Mouse (Mus musculus) liver, postnatal 0 days (tissue): ENCODE data around the gene Grk6.

Experiments
- CTCF ChIP-seq: sonication (generic); IDR thresholded peaks from 2 replicates; pipeline ENCODE4 v1.5.1; 2016; ENCODE audit warnings: antibody characterized with exemption, low read depth
- EP300 ChIP-seq: IDR thresholded peaks from 2 replicates; pipeline ENCODE4 v1.6.1; 2016; ENCODE audit warnings: antibody characterized with exemption, low read depth, mild to moderate bottlenecking

DNA sequence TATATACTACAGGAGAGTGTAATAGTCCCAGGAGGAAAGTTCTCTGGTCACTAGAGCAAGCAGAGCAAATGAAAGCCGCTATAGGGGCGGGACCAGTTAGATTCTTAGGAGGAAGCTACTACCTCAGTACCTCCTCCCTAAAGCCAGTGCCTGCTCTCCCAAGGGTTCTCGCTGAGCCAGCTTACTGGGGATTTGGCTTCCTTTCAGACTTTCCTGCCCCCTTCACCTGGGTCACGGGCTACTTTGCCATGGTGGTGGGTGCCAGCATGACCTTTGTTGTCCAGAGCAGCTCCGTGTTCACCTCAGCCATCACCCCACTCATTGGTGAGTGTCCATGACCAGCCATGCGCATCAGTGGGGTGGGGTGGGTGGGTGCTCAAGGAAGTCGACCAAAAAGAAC is 33.0 kb upstream of the Grk6 start:
- TF ChIP-seq CTCF (no peak), EP300 (no peak)
